Mouse (Mus musculus): ENCODE results near the gene Vac14. TPM values are rescaled to one million over a fixed set of nuclear protein-coding genes. Genes with fewer than 3 reads are reported as not detected.

Vac14 gene
- polyA plus RNA-seq, 1 experiment: 26.8 TPM

- Histone ChIP-seq H3K27me3 (ENCODE audit: control insufficient read depth, insufficient read depth, insufficient read length) (no peaks in the 10 kb centered on the region), H3K4me2 (ENCODE audit: low read depth) (no peak overlapping the region)
- TF ChIP-seq TCF3 (IDR thresholded peaks at IDR 0.05; ENCODE audit: insufficient read length, low read depth) (no peak), E2F4 (IDR thresholded peaks at IDR 0.05; ENCODE audit: insufficient read depth) (no peak), MAX (IDR thresholded peaks at IDR 0.05; ENCODE audit: low read depth) (no peak)
These were observed 36.0 kb downstream of the Vac14 start for GRCm38 (mm10) chr8:110654075-110655060.

GRCm38 (mm10) chr8:110655827-110656226, 37.4 kb downstream of the Vac14 start:
- H3K4me2 ChIP-seq (ENCODE audit: low read depth): no peak overlapping the region
- H3K4me3 ChIP-seq: no peak overlapping the region
- peaks cover 11% of the 10 kb centered on the region for H3K36me3 ChIP-seq (ENCODE audit: control insufficient read depth, insufficient read depth)
- TF ChIP-seq REST (IDR thresholded peaks at IDR 0.05; ENCODE audit: insufficient read depth, insufficient read length) (no peak), MYOD1 (IDR thresholded peaks at IDR 0.05; ENCODE audit: control insufficient read depth in 1 of 3, insufficient read length in 2 of 3, low read depth in 2 of 3) (peak in 1 of 3 experiments; percentile 18), MYOG (IDR thresholded peaks at IDR 0.05; ENCODE audit: control insufficient read depth in 1 of 3, insufficient read depth in 1 of 3, insufficient read length in 2 of 3, low read depth in 2 of 3) (no peak), MAX (IDR thresholded peaks at IDR 0.05; ENCODE audit: low read depth) (no peak), E2F4 (IDR thresholded peaks at IDR 0.05; ENCODE audit: insufficient read depth) (no peak), SRF (IDR thresholded peaks at IDR 0.05; ENCODE audit: control insufficient read depth, insufficient read length, low read depth) (no peak), USF1 (IDR thresholded peaks at IDR 0.05; ENCODE audit: low read depth) (no peak), TCF3 (IDR thresholded peaks at IDR 0.05; ENCODE audit: insufficient read length, low read depth) (no peak), CEBPB (IDR thresholded peaks at IDR 0.05; ENCODE audit: insufficient read depth, poor library complexity, severe bottlenecking) (peak; percentile 55; the same call in 1 of the 2 replicates)
- no peak overlapping the region for H3ac ChIP-seq (ENCODE audit: control insufficient read depth, insufficient read length)
- no peaks in the 10 kb centered on the region for H3K27me3 ChIP-seq (ENCODE audit: control insufficient read depth, insufficient read depth, insufficient read length)
- no peaks in the 10 kb centered on the region for H3K79me2 ChIP-seq (ENCODE audit: control insufficient read depth, insufficient read depth)

More at GRCm38 (mm10) chr8:110654075-110655060, 36.0 kb downstream of the Vac14 start:
- no peaks in the 10 kb centered on the region for H3K79me2 ChIP-seq (ENCODE audit: control insufficient read depth, insufficient read depth)
- H3ac ChIP-seq (ENCODE audit: control insufficient read depth, insufficient read length): no peak overlapping the region
- H3K4me3 ChIP-seq: no peak overlapping the region
- peaks cover 15% of the 10 kb centered on the region for H3K36me3 ChIP-seq (ENCODE audit: control insufficient read depth, insufficient read depth)

- H3K79me2 ChIP-seq (ENCODE audit: control insufficient read depth, insufficient read depth): no peaks in the 10 kb centered on the region
- no peak for TF ChIP-seq MYOG (IDR thresholded peaks at IDR 0.05; ENCODE audit: control insufficient read depth in 1 of 3, insufficient read depth in 1 of 3, insufficient read length in 2 of 3, low read depth in 2 of 3)
- TF ChIP-seq REST (IDR thresholded peaks at IDR 0.05; ENCODE audit: insufficient read depth, insufficient read length): no peak
- no peak for TF ChIP-seq TCF3 (IDR thresholded peaks at IDR 0.05; ENCODE audit: insufficient read length, low read depth)
- no peak for TF ChIP-seq USF1 (IDR thresholded peaks at IDR 0.05; ENCODE audit: low read depth)
- H3K27me3 ChIP-seq (ENCODE audit: control insufficient read depth, insufficient read depth, insufficient read length): no peaks in the 10 kb centered on the region
- H3K36me3 ChIP-seq (ENCODE audit: control insufficient read depth, insufficient read depth): peaks cover 11% of the 10 kb centered on the region
- H3K4me2 ChIP-seq (ENCODE audit: low read depth): no peak overlapping the region
- H3ac ChIP-seq (ENCODE audit: control insufficient read depth, insufficient read length): no peak overlapping the region
- H3K4me3 ChIP-seq: no peak overlapping the region
These were observed 39.3 kb downstream of the Vac14 start for GRCm38 (mm10) chr8:110657661-110658060.

- Histone ChIP-seq H3K27me3 (ENCODE audit: control insufficient read depth, insufficient read depth, insufficient read length) (no peaks in the 10 kb centered on the region), H3K4me2 (ENCODE audit: low read depth) (no peak overlapping the region), H3K79me2 (ENCODE audit: control insufficient read depth, insufficient read depth) (no peaks in the 10 kb centered on the region), H3ac (ENCODE audit: control insufficient read depth, insufficient read length) (no peak overlapping the region), H3K4me3 (no peak overlapping the region), H3K36me3 (ENCODE audit: control insufficient read depth, insufficient read depth) (peaks cover 11% of the 10 kb centered on the region)
- TF ChIP-seq SRF (IDR thresholded peaks at IDR 0.05; ENCODE audit: control insufficient read depth, insufficient read length, low read depth) (no peak), MAX (IDR thresholded peaks at IDR 0.05; ENCODE audit: low read depth) (no peak), E2F4 (IDR thresholded peaks at IDR 0.05; ENCODE audit: insufficient read depth) (no peak), USF1 (IDR thresholded peaks at IDR 0.05; ENCODE audit: low read depth) (no peak), MYOG (IDR thresholded peaks at IDR 0.05; ENCODE audit: control insufficient read depth in 1 of 3, insufficient read depth in 1 of 3, insufficient read length in 2 of 3, low read depth in 2 of 3) (no peak), TCF3 (IDR thresholded peaks at IDR 0.05; ENCODE audit: insufficient read length, low read depth) (no peak), POLR2A (IDR thresholded peaks at IDR 0.05; ENCODE audit: insufficient read length, low read depth) (no peak), CEBPB (IDR thresholded peaks at IDR 0.05; ENCODE audit: insufficient read depth, poor library complexity, severe bottlenecking) (no peak), POLR2AphosphoS2 (IDR thresholded peaks at IDR 0.05; ENCODE audit: insufficient read length, low read depth) (no peak), TCF12 (IDR thresholded peaks at IDR 0.05; ENCODE audit: insufficient read depth, poor library complexity, severe bottlenecking) (no peak), REST (IDR thresholded peaks at IDR 0.05; ENCODE audit: insufficient read depth, insufficient read length) (no peak), MYOD1 (IDR thresholded peaks at IDR 0.05; ENCODE audit: control insufficient read depth in 1 of 3, insufficient read length in 2 of 3, low read depth in 2 of 3) (no peak)
These were observed 41.7 kb downstream of the Vac14 start for GRCm38 (mm10) chr8:110660121-110660520.

- Histone ChIP-seq H3K79me2 (ENCODE audit: control insufficient read depth, insufficient read depth) (no peaks in the 10 kb centered on the region), H3K27me3 (ENCODE audit: control insufficient read depth, insufficient read depth, insufficient read length) (no peaks in the 10 kb centered on the region), H3K4me2 (ENCODE audit: low read depth) (no peak overlapping the region), H3K4me3 (no peak overlapping the region), H3K36me3 (ENCODE audit: control insufficient read depth, insufficient read depth) (peaks cover 5% of the 10 kb centered on the region), H3ac (ENCODE audit: control insufficient read depth, insufficient read length) (no peak overlapping the region)
- TF ChIP-seq SRF (IDR thresholded peaks at IDR 0.05; ENCODE audit: control insufficient read depth, insufficient read length, low read depth) (no peak), TCF3 (IDR thresholded peaks at IDR 0.05; ENCODE audit: insufficient read length, low read depth) (no peak), USF1 (IDR thresholded peaks at IDR 0.05; ENCODE audit: low read depth) (no peak), POLR2AphosphoS2 (IDR thresholded peaks at IDR 0.05; ENCODE audit: insufficient read length, low read depth) (no peak), POLR2A (IDR thresholded peaks at IDR 0.05; ENCODE audit: insufficient read length, low read depth) (no peak), TCF12 (IDR thresholded peaks at IDR 0.05; ENCODE audit: insufficient read depth, poor library complexity, severe bottlenecking) (no peak), CEBPB (IDR thresholded peaks at IDR 0.05; ENCODE audit: insufficient read depth, poor library complexity, severe bottlenecking) (no peak), MYOG (IDR thresholded peaks at IDR 0.05; ENCODE audit: control insufficient read depth in 1 of 3, insufficient read depth in 1 of 3, insufficient read length in 2 of 3, low read depth in 2 of 3) (no peak), E2F4 (IDR thresholded peaks at IDR 0.05; ENCODE audit: insufficient read depth) (no peak), MYOD1 (IDR thresholded peaks at IDR 0.05; ENCODE audit: control insufficient read depth in 1 of 3, insufficient read length in 2 of 3, low read depth in 2 of 3) (no peak), MAX (IDR thresholded peaks at IDR 0.05; ENCODE audit: low read depth) (no peak), REST (IDR thresholded peaks at IDR 0.05; ENCODE audit: insufficient read depth, insufficient read length) (no peak)
These were observed 44.2 kb downstream of the Vac14 start for GRCm38 (mm10) chr8:110662545-110662944.

Data from myocyte (in vitro differentiated cells).